Mouse (Mus musculus): ENCODE data around the gene Olfr924. TPM values are rescaled to one million over a fixed set of nuclear protein-coding genes. Genes with fewer than 3 reads are reported as not detected.

The Olfr924 gene
- total RNA-seq (2023; ENCODE audit: inconsistent age) = not detected in 4 replicates

DNA sequence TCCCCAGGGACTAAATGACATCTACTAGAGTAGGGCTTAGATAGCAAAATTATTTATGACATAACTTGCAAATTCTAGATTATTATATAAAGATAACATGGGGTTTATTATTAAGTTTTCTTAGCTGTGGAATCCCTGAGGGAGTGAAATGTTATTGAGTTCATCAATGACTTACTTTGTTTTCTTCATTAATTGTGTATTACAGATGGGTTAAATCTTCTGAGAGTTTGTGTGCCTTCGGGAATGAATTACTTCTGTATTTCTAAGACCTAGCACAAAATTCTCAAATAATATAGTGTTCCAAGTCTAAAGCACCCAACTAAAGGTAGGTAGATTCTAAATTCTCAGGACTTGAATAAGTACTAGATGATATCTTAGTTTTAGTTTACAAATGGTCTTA, at the start of gene Olfr924:
Gene Olfr924, plus strand, starts transcription at position 301 of the 400 bp plus-strand sequence.

DNA sequence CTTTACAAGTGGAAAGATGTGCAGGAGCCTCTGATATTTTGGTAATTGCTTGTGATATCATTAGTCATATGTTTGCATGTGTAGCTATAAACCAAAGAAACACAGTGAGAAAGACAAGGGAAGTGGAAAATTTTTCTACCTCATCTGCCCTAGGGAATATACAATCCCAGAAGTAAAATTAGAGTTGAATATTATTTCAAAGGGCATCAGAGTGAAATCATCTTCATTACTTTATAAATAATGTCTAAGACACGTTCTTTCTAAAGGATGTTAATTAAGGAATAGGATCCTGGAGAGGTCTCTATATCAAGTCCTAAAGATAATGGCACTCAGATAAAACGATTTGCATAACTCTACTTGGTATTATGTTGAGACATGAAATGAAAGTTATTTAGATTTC, 29.9 kb upstream of the Olfr924 start, which contains the start of gene Olfr922:
Gene Olfr922, plus strand, starts transcription at position 301 of the 400 bp plus-strand sequence.

DNA sequence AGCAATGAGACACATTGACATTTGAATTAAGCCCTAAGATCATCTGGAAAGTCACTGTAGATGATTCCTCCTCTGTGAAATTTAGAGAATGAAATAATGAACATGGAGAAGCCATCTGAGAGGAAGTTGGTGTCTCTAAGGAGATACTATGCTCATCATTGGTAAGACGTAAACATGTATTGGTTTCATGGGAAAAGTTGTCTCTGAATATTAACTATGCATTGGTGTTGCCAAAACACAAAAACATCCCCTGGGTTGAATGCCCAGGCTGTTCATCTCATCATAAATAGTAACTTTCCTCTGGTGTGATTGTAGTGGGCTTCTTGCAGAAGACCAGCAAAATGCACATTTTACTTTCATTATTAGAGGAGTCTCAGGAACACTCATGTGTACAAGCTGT, 18.0 kb upstream of the Olfr924 start, which contains the start of gene Olfr923:
Gene Olfr923, plus strand, starts transcription at position 301 of the 400 bp plus-strand sequence.

DNA sequence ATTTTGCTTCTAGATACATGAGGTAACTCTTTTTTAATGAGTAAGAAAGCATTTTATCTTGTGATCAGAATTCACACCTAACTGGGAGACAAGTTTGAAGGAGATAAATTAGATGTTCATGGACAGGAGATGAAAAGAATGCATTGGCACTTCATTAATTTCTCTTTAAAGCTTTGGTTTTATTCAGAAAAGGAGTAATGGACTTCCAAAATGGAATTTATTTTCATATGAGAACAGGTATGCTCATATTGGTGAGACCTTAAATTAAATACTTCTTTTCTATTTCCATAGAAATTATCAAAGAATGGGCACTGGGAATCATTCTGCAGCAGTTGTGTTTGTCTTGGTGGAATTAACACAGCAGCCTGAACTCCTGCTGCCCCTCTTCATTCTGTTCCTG, 10.5 kb downstream of the Olfr924 start, which contains the start of gene Olfr26:
Gene Olfr26, plus strand, starts transcription at position 301 of the 400 bp plus-strand sequence.

DNA sequence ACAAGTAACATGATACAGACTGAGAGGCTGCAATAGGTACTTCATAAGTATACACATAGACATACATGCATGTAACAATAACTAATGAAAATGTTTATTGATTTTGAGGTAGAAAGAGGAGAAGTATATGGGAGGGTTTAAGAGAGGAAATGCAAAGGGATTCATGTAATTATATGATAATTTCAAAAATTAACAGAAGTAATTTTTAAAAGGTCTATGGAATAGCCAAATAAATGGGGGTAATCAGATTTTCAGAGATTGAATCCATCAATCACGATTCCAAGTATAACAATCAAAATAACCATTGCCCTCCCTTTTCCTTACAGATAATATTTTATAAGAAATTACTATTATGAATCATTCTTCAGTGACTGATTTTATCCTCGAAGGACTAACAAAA, 32.6 kb downstream of the Olfr924 start, which contains the start of gene Olfr926:
Gene Olfr926, plus strand, starts transcription at position 301 of the 400 bp plus-strand sequence.

Other genes with a start within 250 kb of the Olfr924 start
- not detected in 4 replicates for gene Olfr914, start 239.3 kb upstream of the Olfr924 start, total RNA-seq (2023; ENCODE audit: inconsistent age)
- gene Olfr916, start 184.6 kb upstream of the Olfr924 start, total RNA-seq (2023; ENCODE audit: inconsistent age) = not detected in 4 replicates
- not detected in 4 replicates for gene Olfr917, start 178.6 kb upstream of the Olfr924 start, total RNA-seq (2023; ENCODE audit: inconsistent age)
- gene Olfr918, start 169.8 kb upstream of the Olfr924 start, total RNA-seq (2023; ENCODE audit: inconsistent age) = not detected in 4 replicates
- gene Olfr919, start 140.8 kb upstream of the Olfr924 start, total RNA-seq (2023; ENCODE audit: inconsistent age) = not detected in 4 replicates
- 8.8 to 12.9 TPM (median 10.5 TPM) in 4 replicates for gene Vwa5a, start 126.2 kb upstream of the Olfr924 start, total RNA-seq (2023; ENCODE audit: inconsistent age)
- gene Olfr920, start 92.2 kb upstream of the Olfr924 start, total RNA-seq (2023; ENCODE audit: inconsistent age) = 0.13 to 0.21 TPM in 2 of 4 replicates, not detected in the others
- not detected in 4 replicates for gene Olfr921, start 71.4 kb upstream of the Olfr924 start, total RNA-seq (2023; ENCODE audit: inconsistent age)
- gene Olfr922, start 29.8 kb upstream of the Olfr924 start, total RNA-seq (2023; ENCODE audit: inconsistent age) = not detected in 4 replicates
- gene Olfr923, start 17.9 kb upstream of the Olfr924 start, total RNA-seq (2023; ENCODE audit: inconsistent age) = not detected in 4 replicates
- not detected in 4 replicates for gene Olfr26, start 10.6 kb downstream of the Olfr924 start, total RNA-seq (2023; ENCODE audit: inconsistent age)
- not detected in 4 replicates for gene Olfr926, start 32.7 kb downstream of the Olfr924 start, total RNA-seq (2023; ENCODE audit: inconsistent age)
- gene Olfr930, start 85.4 kb downstream of the Olfr924 start, total RNA-seq (2023; ENCODE audit: inconsistent age) = not detected in 4 replicates
- not detected in 4 replicates for gene Olfr933, start 127.9 kb downstream of the Olfr924 start, total RNA-seq (2023; ENCODE audit: inconsistent age)
- not detected in 4 replicates for gene Olfr934, start 143.9 kb downstream of the Olfr924 start, total RNA-seq (2023; ENCODE audit: inconsistent age)
- gene Olfr935, start 155.2 kb downstream of the Olfr924 start, total RNA-seq (2023; ENCODE audit: inconsistent age) = not detected in 4 replicates
- gene Olfr146, start 178.9 kb downstream of the Olfr924 start, total RNA-seq (2023; ENCODE audit: inconsistent age) = not detected in 4 replicates
- gene Olfr937, start 220.5 kb downstream of the Olfr924 start, total RNA-seq (2023; ENCODE audit: inconsistent age) = not detected in 4 replicates
- not detected in 4 replicates for gene Olfr938, start 234.4 kb downstream of the Olfr924 start, total RNA-seq (2023; ENCODE audit: inconsistent age)

Measured in B cell, adult (primary cell).